Mouse (Mus musculus) ovary, adult 10 weeks (tissue): ENCODE data around the gene Rab25. TPM values are rescaled to one million over a fixed set of nuclear protein-coding genes. Genes with fewer than 3 reads are reported as not detected.

Source experiments
- polyA plus RNA-seq: library from polyadenylated mRNA; stranded (reverse); fragments of 350-450 nt; fragmentation: Illumina TruSeq; extraction: RNeasy Lipid Tissue Mini Kit (QIAGEN cat#74804); gene quantifications from one replicate; pipeline ENCODE4 v1.2.3, GENCODE M21; 2014

The Rab25 gene
- polyA plus RNA-seq, result not detected

DNA sequence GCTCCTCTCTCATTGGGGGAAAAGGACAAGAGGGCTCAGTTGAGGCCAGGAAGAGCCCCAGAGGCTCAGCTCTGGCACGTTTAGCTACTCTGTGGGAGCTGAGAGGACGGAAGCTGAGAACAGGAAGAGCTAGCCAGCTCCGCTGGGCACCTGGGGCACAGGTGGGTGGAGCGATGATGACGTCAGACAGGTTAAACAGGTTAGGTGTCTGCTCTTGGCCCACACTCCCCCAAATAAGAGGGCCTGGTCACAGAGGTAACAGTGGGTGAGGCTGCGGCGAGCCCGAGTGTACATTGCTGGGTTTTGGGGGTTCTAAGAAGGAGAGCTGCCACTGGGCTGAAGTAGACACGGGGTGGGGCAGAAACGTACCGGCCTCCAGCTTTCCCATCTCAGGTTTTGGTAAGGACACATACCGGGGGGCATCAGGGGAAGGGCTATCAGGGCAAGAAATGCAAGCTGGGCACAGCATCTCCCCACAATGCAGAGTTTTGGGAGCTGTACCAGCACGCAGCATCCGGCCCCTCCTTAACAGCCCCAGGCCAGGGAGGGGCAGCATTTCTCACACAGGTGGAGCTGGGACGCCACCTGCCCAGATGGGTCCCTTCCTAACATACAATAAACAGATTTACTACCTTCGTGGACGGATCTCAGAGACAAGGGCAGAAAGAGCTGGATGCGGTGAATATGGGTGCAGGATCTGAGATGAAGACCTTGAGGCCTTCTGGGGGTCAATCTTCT, at the start of gene Rab25:
Rab25 (minus strand) TSS at position 121 of the 738 bp plus-strand sequence.

GRCm38 (mm10) chr3:88575540-88575939, 27.4 kb upstream of the Rab25 start, which contains the start of gene Ssr2:
Gene Ssr2 (plus strand): TSS chr3:88575876.

GRCm38 (mm10) chr3:88553525-88553879, 5.4 kb upstream of the Rab25 start, which contains the start of gene Ubqln4:
Gene Ubqln4 (plus strand): TSS chr3:88553758.

GRCm38 (mm10) chr3:88552676-88553524, 4.8 kb upstream of the Rab25 start, which contains the start of gene Lamtor2:
Gene Lamtor2 (minus strand): TSS chr3:88553074.

GRCm38 (mm10) chr3:88532299-88532674, 15.8 kb downstream of the Rab25 start, which contains the start of gene Mex3a:
Gene Mex3a (plus strand): TSS chr3:88532395.

GRCm38 (mm10) chr3:88509692-88510420, 38.2 kb downstream of the Rab25 start, which contains the start of gene Lmna:
Gene Lmna (minus strand): TSS chr3:88509956.

Other genes with a start within 250 kb of the Rab25 start
- gene Glmp, start 223.3 kb downstream of the Rab25 start, polyA plus RNA-seq, result 1.7 TPM
- gene Tmem79, start 212.2 kb downstream of the Rab25 start, polyA plus RNA-seq, result not detected
- gene Smg5, start 212.0 kb downstream of the Rab25 start, polyA plus RNA-seq, result 22.4 TPM
- gene Paqr6, start 183.7 kb downstream of the Rab25 start, polyA plus RNA-seq, result 1.00 TPM
- gene Bglap3, start 175.6 kb downstream of the Rab25 start, polyA plus RNA-seq, result not detected
- gene Bglap2, start 169.6 kb downstream of the Rab25 start, polyA plus RNA-seq, result not detected
- gene Bglap, start 163.8 kb downstream of the Rab25 start, polyA plus RNA-seq, result not detected
- gene Pmf1, start 138.0 kb downstream of the Rab25 start, polyA plus RNA-seq, result 5.2 TPM
- 11.5 TPM for gene Slc25a44, start 123.2 kb downstream of the Rab25 start, polyA plus RNA-seq
- 4.3 TPM for gene Sema4a, start 87.1 kb downstream of the Rab25 start, polyA plus RNA-seq
- gene Lmna, start 38.3 kb downstream of the Rab25 start, polyA plus RNA-seq, result 5.7 TPM
- gene Mex3a, start 15.9 kb downstream of the Rab25 start, polyA plus RNA-seq, result 26.1 TPM
- gene Lamtor2, start 4.8 kb upstream of the Rab25 start, polyA plus RNA-seq, result 3.2 TPM
- gene Ubqln4, start 5.5 kb upstream of the Rab25 start, polyA plus RNA-seq, result 24.3 TPM
- 43.2 TPM for gene Ssr2, start 27.6 kb upstream of the Rab25 start, polyA plus RNA-seq
- gene Arhgef2, start 57.7 kb upstream of the Rab25 start, polyA plus RNA-seq, result 12.9 TPM
- gene Rxfp4, start 104.8 kb upstream of the Rab25 start, polyA plus RNA-seq, result not detected
- gene Khdc4, start 137.5 kb upstream of the Rab25 start, polyA plus RNA-seq, result 63.1 TPM
- 11.4 TPM for gene Rit1, start 168.5 kb upstream of the Rab25 start, polyA plus RNA-seq
- gene Syt11, start 226.9 kb upstream of the Rab25 start, polyA plus RNA-seq, result 19.6 TPM